Mouse (Mus musculus) heart, embryonic 16.5 days (tissue): Measurements from ENCODE around the gene Sync. TPM values are rescaled to one million over a fixed set of nuclear protein-coding genes. Genes with fewer than 3 reads are reported as not detected.
A peak's percentile ranks its signal among the peaks of the same experiment; 100 is the strongest.

ENCODE experiments used
- ATAC-seq: fragments of 200-750 bp; cut with Nextera tagmentation; replicated peaks from 2 replicates; pipeline ENCODE4 v1.8.0; 2017; ENCODE audit warnings: moderate number of reproducible peaks; ENCODE audit not compliant: insufficient read depth, low FRiP score; ENCODE audit errors: extremely low read depth
- H3K27ac ChIP-seq: fragments of 300-500 bp; sonication (generic); 2 replicates; pipeline ENCODE4 v1.5.1; 2014; ENCODE audit warnings: mild to moderate bottlenecking, low read length, control low read depth, moderate library complexity
- H3K27me3 ChIP-seq: fragments of 300-500 bp; sonication (generic); 2 replicates; pipeline ENCODE4 v1.6.1; 2014; ENCODE audit warnings: low read length, mixed read lengths; ENCODE audit not compliant: control insufficient read depth, insufficient read depth
- H3K36me3 ChIP-seq: fragments of 300-500 bp; sonication (generic); 2 replicates; pipeline ENCODE4 v1.6.1; 2014; ENCODE audit not compliant: control insufficient read depth, insufficient read depth
- H3K4me1 ChIP-seq: fragments of 300-500 bp; sonication (generic); 2 replicates; pipeline ENCODE4 v1.6.1; 2014; ENCODE audit warnings: low read length, mixed read lengths; ENCODE audit not compliant: control insufficient read depth, insufficient read depth
- H3K4me2 ChIP-seq: fragments of 300-500 bp; sonication (generic); 2 replicates; pipeline ENCODE4 v1.6.1; 2014; ENCODE audit warnings: low read depth, mild to moderate bottlenecking, control low read depth, low read length
- H3K4me3 ChIP-seq: fragments of 300-500 bp; sonication (generic); 2 replicates; pipeline ENCODE4 v1.5.1; 2014; ENCODE audit warnings: mild to moderate bottlenecking, control low read depth, low read length
- H3K9ac ChIP-seq: fragments of 300-500 bp; sonication (generic); 2 replicates; pipeline ENCODE4 v1.6.1; 2014; ENCODE audit warnings: low read length, control low read depth
- H3K9me3 ChIP-seq: fragments of 300-500 bp; sonication (generic); replicated peaks from 2 replicates; pipeline ENCODE4 v1.6.1; 2016; ENCODE audit warnings: low read length; ENCODE audit not compliant: control insufficient read depth
- WGBS: fragments of 180-500 bp; shearing (Covaris S2); extraction: QIAGEN DNeasy Blood & Tissue Kit; methylation state at CpG from one replicate; pipeline ENCODE4 v1.1.7; 2014; 5-methylcytosine and 5-hydroxymethylcytosine counted together
- polyA plus RNA-seq: library from polyadenylated mRNA; unstranded; fragments of >200 nt; fragmentation: Nextera tagmentation; extraction: Ambion mirVana; gene quantifications from 2 replicates; pipeline ENCODE4 v1.2.1, GENCODE M21; 2015

Sync gene
- polyA plus RNA-seq, 1 experiment from 2014 or later: 1.9 TPM

DNA sequence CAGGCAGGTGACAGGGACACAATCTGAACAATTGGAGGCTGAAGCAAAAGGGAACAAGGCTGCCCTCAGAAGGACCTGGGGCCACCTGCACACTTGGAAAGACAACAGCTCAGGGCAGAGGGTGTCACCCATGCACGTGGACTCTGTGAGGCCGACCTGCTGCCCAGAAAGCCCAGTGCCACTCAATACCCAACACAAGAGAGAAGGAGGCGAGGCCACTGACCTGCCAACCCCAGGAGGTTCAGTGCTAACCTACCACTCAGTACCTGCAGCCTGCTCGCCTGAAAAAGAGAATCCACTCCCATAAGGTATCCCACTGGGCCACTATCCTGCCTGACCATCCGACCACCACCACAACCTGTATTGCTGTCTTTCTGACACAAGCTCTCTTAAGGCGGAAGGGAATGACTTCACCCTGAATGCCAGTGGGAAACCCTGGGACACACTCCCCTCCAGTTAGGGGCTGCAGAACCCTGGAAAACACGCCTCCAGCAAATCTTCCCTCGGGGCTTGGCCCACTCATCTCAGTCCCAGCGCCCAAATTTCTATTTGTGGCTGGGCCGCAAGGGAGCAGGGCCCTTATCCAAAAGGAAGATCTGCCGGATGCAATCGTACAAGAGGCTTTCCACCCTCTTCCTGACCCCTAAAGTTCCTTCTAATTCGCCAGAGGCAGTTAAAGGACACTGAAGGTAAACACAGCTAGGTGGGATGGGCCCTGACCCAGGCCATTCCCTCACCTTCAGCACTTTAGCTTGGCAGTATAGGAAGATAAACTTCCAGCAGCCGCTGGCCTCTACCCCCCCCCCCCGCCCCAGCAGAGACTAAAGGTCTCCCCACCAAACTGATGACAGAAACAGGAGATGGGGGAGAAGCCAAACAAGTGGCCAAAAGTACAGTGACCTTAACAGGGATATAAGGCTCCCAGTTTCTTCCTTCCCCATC lies 40.8 kb upstream of the Sync start:
- Histone ChIP-seq H3K27ac (no peak overlapping the region), H3K9me3 (no peaks in the 10 kb centered on the region), H3K4me1 (peaks cover 15% of the 10 kb centered on the region; the same call in 1 of the 2 replicates), H3K27me3 (peaks cover 54% of the 10 kb centered on the region), H3K4me2 (peak overlapping the region; percentile 95), H3K9ac (no peak overlapping the region), H3K36me3 (no peaks in the 10 kb centered on the region), H3K4me3 (peak overlapping the region; percentile 73; the same call in 1 of the 2 replicates)
- ATAC-seq: no peak
- 42% methylated on average over 15 of the region's 15 CpGs for WGBS

DNA sequence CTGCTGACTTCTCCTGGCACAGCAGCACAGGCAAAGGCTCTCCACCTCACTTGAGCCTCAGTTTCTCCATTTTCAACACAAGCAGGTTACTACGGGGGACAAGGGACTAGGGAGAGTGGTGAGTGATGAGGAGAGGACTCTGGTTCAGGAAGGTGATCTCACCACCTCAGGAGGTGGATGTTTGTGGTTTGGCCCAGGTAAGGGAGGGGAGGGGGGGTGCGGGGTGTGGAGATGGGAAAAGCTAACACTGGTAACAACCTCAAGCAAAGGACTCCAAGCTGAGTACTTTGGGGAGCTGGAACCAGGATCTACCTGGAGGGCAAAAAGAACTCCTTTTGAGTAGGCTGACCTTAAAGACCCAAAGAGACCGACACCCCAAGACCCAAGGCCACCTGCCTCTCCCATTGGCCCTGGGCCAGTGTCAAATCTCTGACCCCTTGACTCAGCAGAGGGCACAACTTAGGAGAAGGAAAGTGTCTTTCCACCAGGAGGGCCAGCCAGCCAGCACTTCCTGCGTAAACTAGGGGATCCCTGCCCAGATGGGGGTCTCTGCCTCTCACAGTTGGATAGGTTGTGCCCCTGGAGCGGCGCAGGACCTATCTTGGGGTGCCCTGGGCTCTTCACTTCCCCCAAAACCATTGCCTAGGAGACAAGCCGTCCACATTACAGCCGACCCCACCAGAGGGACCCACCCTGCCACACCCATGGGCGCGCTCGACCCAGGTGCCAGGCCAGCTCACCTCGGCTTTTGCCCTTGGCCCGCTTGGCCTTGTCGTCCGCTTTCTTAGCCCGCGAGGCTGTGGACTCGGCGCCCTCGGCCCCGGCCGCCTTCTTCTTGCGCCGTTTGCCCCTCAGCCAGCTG lies 39.8 kb upstream of the Sync start:
- Histone ChIP-seq H3K4me1 (peaks cover 11% of the 10 kb centered on the region; the same call in 1 of the 2 replicates), H3K36me3 (no peaks in the 10 kb centered on the region), H3K27ac (no peak overlapping the region), H3K27me3 (peaks cover 60% of the 10 kb centered on the region), H3K4me2 (peak overlapping the region; percentile 95), H3K4me3 (peak overlapping the region; percentile 73), H3K9me3 (no peaks in the 10 kb centered on the region), H3K9ac (peak overlapping the region; percentile 78)
- ATAC-seq: 0 out of 2 replicates have a peak, but pooled peaks have one; percentile 5
- 9% methylated on average over 24 of the region's 24 CpGs for WGBS

DNA sequence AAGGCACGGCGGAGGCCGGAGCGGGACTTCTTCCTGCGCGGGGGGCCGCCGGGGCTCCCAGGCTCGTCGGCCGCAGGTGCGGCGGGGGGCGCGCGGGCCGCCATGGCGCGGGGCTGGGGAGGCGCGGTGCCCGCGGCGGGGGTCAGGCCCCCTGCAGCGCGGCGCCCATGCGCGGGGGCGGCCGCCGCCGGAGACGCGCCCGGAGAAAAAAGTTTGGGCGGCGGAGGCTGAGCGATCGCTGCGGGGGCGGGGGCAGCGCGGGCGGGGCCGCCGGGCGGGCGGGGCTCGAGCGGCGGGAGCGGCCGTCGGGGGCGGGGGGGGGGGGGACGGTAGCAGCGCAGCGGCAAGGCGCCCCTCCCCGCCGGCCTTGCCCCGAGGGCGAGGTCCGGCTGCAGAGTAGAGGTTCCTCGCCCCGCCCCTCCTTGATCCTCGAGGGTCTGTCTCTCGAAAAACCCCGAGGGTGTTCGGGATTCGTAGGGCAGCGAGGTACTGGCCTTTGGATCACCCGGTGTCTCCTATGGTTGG lies 39.1 kb upstream of the Sync start:
- Histone ChIP-seq H3K27ac (no peak overlapping the region), H3K4me1 (peaks cover 11% of the 10 kb centered on the region; the same call in 1 of the 2 replicates), H3K9ac (peak overlapping the region; percentile 78), H3K36me3 (no peaks in the 10 kb centered on the region), H3K27me3 (peaks cover 60% of the 10 kb centered on the region), H3K4me3 (peak overlapping the region; percentile 73), H3K9me3 (no peaks in the 10 kb centered on the region), H3K4me2 (peak overlapping the region; percentile 95)
- WGBS: under 1% methylated on average over 51 of the region's 74 CpGs
- ATAC-seq: 0 out of 2 replicates have a peak, but pooled peaks have one; percentile 14

DNA sequence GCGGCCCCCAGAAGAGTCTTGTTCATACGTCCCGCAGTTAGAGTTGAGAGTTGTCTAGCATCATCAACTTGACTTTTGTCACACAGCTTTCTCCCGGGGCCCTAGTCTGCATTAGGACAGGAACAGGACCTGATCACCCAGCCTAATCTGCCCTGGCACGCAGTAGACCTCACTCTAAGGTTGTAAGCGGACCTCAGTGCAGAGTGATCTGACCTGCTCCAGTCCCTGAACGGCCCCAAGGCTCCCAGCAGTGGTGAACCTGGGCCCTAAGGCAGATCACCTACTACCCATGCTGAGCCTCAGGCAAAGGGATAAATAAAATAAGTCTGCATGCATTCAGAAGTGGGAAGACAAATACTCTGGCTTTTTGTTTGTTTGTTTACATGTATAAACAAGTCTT lies 38.1 kb upstream of the Sync start:
- no peak for ATAC-seq
- no peaks in the 10 kb centered on the region for H3K9me3 ChIP-seq
- H3K9ac ChIP-seq: no peak overlapping the region
- H3K27ac ChIP-seq: no peak overlapping the region
- H3K4me3 ChIP-seq: no peak overlapping the region
- WGBS: 47% methylated on average over 7 of the region's 7 CpGs
- H3K27me3 ChIP-seq: peaks cover 58% of the 10 kb centered on the region
- no peaks in the 10 kb centered on the region for H3K36me3 ChIP-seq
- peaks cover 11% of the 10 kb centered on the region; the same call in 1 of the 2 replicates for H3K4me1 ChIP-seq
- H3K4me2 ChIP-seq: no peak overlapping the region

DNA sequence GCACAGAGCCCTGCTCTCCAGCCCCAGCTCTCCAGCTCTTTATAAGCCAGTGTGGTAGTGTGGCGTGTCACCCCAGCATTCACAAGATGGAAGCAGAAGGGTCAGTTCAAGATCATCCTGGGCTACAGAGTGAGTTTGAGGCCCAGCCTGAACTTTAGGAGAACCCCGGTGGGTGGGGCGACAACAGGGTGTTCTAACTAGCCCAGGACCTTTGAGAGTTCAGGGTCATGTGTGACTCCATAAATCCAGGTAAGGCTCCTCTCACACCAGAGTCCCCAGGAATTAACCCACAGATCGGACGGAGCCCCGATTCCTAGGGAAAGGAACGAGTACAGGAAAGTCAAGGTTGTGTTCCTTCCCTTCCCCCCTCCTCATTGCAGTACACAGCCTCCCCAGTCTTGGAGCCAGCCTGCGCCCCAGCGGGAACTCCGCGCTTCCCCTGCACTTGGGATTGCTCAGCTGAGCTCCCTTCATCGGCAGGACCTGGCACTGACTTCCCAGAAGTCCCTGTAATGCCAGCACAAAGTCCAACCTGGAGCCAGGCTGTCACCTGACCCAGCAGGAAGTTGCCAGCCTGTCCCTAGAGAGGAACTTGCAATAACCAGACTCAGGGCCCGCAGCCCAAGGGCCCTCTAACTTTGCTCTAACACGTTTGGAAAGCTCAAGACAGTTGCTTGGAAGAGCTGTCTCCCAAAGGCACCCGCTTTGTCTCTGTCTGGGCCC lies 36.5 kb upstream of the Sync start:
- Histone ChIP-seq H3K4me2 (peak overlapping the region; percentile 27), H3K36me3 (no peaks in the 10 kb centered on the region), H3K27ac (no peak overlapping the region), H3K4me1 (peaks cover 11% of the 10 kb centered on the region), H3K9me3 (no peaks in the 10 kb centered on the region), H3K4me3 (no peak overlapping the region), H3K27me3 (peaks cover 46% of the 10 kb centered on the region), H3K9ac (no peak overlapping the region)
- WGBS: 37% methylated on average over 15 of the region's 15 CpGs
- ATAC-seq: no peak; the same call in 1 of the 2 replicates

DNA sequence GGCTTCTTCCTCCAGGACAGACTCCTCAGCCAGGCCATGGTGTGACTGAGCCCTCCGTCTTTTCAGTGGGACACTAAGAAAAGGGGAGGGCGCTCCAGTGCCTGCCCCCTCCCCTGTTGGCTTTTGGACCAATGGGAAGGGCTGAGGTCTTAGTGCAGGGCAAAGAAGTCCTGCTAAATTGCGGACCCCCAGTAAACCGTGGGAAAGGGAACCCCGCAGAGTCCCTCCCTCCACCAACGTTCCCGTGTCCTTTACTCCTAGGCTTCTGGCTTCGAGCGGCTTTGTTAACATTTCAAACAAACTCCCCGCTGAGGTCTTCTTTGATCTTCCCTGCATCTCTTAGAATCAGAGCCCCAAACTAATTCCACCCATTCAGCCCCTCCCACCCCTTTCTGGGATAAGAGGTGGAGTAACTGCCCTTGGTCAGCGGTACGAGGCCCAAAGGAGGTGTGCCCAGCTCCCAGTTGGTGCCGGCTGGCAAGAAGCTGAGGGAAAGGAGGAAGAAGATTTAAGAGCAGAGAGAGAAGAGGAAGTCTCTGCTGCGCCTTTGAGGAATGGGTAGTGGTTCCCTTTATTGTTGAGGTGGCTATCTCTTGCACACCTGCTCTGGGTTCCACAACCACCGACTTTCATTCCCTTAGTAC lies 35.8 kb upstream of the Sync start:
- no peak for ATAC-seq
- H3K27ac ChIP-seq: no peak overlapping the region
- no peaks in the 10 kb centered on the region for H3K9me3 ChIP-seq
- H3K4me2 ChIP-seq: peak overlapping the region; percentile 27
- peaks cover 39% of the 10 kb centered on the region for H3K27me3 ChIP-seq
- no peak overlapping the region for H3K4me3 ChIP-seq
- H3K36me3 ChIP-seq: no peaks in the 10 kb centered on the region
- no peak overlapping the region for H3K9ac ChIP-seq
- peaks cover 18% of the 10 kb centered on the region for H3K4me1 ChIP-seq
- WGBS: 14% methylated on average over 15 of the region's 15 CpGs

DNA sequence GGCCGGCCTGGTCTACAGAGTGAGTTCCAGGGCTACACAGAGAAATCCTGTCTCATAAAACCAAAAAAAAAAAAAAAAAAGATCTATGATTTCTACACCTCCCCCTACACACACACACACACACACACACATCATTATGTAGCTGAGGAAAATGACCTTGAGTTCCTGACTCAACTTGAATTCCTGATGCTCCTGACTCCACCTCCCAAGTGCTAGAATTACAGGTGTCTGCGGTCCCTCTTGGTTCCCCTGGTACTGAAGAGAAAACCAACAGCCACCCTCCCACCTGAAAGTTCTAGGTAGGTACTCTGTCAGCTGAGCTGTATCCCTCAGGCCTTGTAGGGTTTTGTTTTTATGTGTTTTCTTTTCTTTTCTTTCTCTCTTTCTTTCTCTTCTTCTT lies 34.9 kb upstream of the Sync start:
- no peak overlapping the region for H3K27ac ChIP-seq
- no peak overlapping the region for H3K4me2 ChIP-seq
- H3K9ac ChIP-seq: no peak overlapping the region
- no peak for ATAC-seq
- no peaks in the 10 kb centered on the region for H3K36me3 ChIP-seq
- H3K4me3 ChIP-seq: no peak overlapping the region
- peaks cover 19% of the 10 kb centered on the region for H3K4me1 ChIP-seq
- WGBS: 79% methylated on average over 2 of the region's 2 CpGs
- H3K9me3 ChIP-seq: no peaks in the 10 kb centered on the region
- H3K27me3 ChIP-seq: peaks cover 30% of the 10 kb centered on the region

DNA sequence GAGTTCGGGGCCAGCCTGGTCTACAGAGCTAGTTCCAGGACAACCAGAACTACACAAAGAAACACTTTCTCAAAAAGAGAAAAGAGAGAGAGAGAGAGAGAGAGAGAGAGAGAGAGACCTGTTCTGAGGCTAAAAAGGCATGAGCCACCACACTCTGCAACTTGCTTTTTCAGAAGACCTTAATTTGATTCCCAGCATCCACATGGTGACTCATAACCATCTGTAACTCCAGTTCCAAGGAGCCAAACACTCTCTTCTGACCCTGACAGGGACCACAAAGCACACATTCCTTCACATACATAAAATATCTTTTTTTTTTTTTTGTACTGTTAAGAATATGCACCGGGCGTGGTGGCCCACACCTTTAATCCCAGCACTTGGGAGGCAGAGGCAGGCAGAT lies 32.8 kb upstream of the Sync start:
- peaks cover 16% of the 10 kb centered on the region for H3K27me3 ChIP-seq
- no peak for ATAC-seq
- H3K4me3 ChIP-seq: no peak overlapping the region
- peaks cover 18% of the 10 kb centered on the region for H3K4me1 ChIP-seq
- 86% methylated on average over 3 of the region's 3 CpGs for WGBS
- no peak overlapping the region for H3K4me2 ChIP-seq
- no peaks in the 10 kb centered on the region for H3K36me3 ChIP-seq
- no peak overlapping the region for H3K9ac ChIP-seq
- H3K27ac ChIP-seq: no peak overlapping the region
- no peaks in the 10 kb centered on the region for H3K9me3 ChIP-seq
